Mouse (Mus musculus) hindbrain, embryonic 11.5 days (tissue): ENCODE measurements around the gene Ndufa4l2. TPM values are rescaled to one million over a fixed set of nuclear protein-coding genes. Genes with fewer than 3 reads are reported as not detected.

ENCODE experiments used
- ATAC-seq: fragments of 200-750 bp; cut with Nextera tagmentation; 2 replicates; pipeline ENCODE4 v1.8.0; 2017; ENCODE audit warnings: mild to moderate bottlenecking, moderate TSS enrichment, moderate library complexity; ENCODE audit not compliant: low FRiP score
- DNase-seq: peaks from one replicate; pipeline ENCODE4 v3.0.0-alpha.2; 2015; ENCODE audit warnings: low spot score
- H3K27ac ChIP-seq: fragments of 300-500 bp; sonication (generic); 2 replicates; pipeline ENCODE4 v1.5.1; 2014; ENCODE audit warnings: mild to moderate bottlenecking, low read depth, low read length
- H3K27me3 ChIP-seq: fragments of 300-500 bp; sonication (generic); 2 replicates; pipeline ENCODE4 v1.6.1; 2014; ENCODE audit warnings: mild to moderate bottlenecking, low read length, moderate library complexity, mixed read lengths; ENCODE audit not compliant: control insufficient read depth, insufficient read depth
- H3K36me3 ChIP-seq: fragments of 300-500 bp; sonication (generic); 2 replicates; pipeline ENCODE4 v1.6.1; 2014; ENCODE audit warnings: mild to moderate bottlenecking, low read length, moderate library complexity, mixed read lengths; ENCODE audit not compliant: control insufficient read depth, insufficient read depth
- H3K4me1 ChIP-seq: fragments of 300-500 bp; sonication (generic); replicated peaks from 2 replicates; pipeline ENCODE4 v1.6.1; 2014; ENCODE audit warnings: low read length, mixed read lengths; ENCODE audit not compliant: control insufficient read depth, insufficient read depth
- H3K4me2 ChIP-seq: fragments of 300-500 bp; sonication (generic); replicated peaks from 2 replicates; pipeline ENCODE4 v1.6.1; 2014; ENCODE audit warnings: mild to moderate bottlenecking, low read depth, low read length
- H3K4me3 ChIP-seq: fragments of 300-500 bp; sonication (generic); 2 replicates; pipeline ENCODE4 v1.5.1; 2014; ENCODE audit warnings: low read depth, low read length
- H3K9ac ChIP-seq: fragments of 300-500 bp; sonication (generic); 2 replicates; pipeline ENCODE4 v1.6.1; 2014; ENCODE audit warnings: low read depth, low read length
- H3K9me3 ChIP-seq: fragments of 300-500 bp; sonication (generic); 2 replicates; pipeline ENCODE4 v1.6.1; 2016; ENCODE audit warnings: low read length; ENCODE audit not compliant: control insufficient read depth
- WGBS: fragments of 180-500 bp; shearing (Covaris S2); extraction: QIAGEN DNeasy Blood & Tissue Kit; methylation state at CpG from one replicate; pipeline ENCODE4 v1.1.7; 2014; 5-methylcytosine and 5-hydroxymethylcytosine counted together
- polyA plus RNA-seq: library from polyadenylated mRNA; unstranded; fragments of >200 nt; fragmentation: Nextera tagmentation; extraction: Ambion mirVana; gene quantifications from 2 replicates; pipeline ENCODE4 v1.2.1, GENCODE M21; 2014

Ndufa4l2 gene
- polyA plus RNA-seq, 1 experiment from 2014 or later, result 6.5 TPM

DNA sequence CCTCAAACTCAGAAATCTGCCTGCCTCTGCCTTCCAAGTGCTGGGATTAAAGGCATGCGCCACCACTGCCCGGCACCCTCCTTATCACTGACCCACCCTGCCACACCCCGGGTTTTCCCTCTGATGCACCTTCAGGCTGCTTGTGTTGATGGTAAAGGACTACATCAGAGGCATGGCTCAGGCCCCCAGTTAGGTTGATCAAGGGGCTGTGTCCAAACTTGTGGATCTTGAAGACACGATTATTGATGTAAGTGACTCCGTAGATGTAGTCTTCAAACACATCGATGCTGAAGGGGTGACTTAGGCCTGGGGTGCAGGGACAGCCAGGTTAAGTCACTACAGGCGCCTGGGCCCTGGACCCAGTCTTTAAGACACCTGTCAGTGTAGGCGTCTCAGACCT is 26.7 kb downstream of the Ndufa4l2 start:
- ATAC-seq (no peak), DNase-seq (no peak)
- Histone ChIP-seq H3K4me3 (no peak overlapping the region), H3K27ac (no peak overlapping the region), H3K36me3 (peaks cover 18% of the 10 kb centered on the region), H3K9ac (no peak overlapping the region), H3K27me3 (peaks cover 2% of the 10 kb centered on the region; the same call in 1 of the 2 replicates), H3K9me3 (no peaks in the 10 kb centered on the region), H3K4me1 (no peaks in the 10 kb centered on the region; the same call in 1 of the 2 replicates), H3K4me2 (no peak overlapping the region)
- WGBS, result 95% methylated on average over 8 of the region's 8 CpGs

DNA sequence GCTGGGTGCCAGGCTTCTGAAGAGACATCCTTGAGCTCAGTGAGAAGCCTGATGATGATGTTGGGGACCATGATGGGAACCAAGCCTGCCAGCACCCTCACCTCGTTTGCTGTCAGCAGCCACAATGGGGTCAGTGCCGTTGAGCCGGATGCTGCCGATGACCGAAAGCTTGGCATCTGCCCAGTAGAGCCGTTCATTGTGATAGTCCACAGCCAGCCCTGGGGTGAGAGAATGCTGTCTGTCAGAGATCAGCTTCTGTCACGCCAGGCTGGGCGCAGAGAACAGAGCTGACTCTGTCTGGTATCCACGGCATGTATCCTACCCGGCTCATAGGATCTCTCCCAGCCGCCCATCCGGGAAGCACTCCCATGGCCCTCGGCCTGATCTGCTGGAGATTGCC is 27.3 kb downstream of the Ndufa4l2 start:
- no peaks in the 10 kb centered on the region for H3K4me1 ChIP-seq
- H3K27me3 ChIP-seq, result no peaks in the 10 kb centered on the region
- no peak overlapping the region for H3K4me3 ChIP-seq
- H3K4me2 ChIP-seq, result no peak overlapping the region
- DNase-seq, result no peak
- 80% methylated on average over 13 of the region's 13 CpGs for WGBS
- peaks cover 18% of the 10 kb centered on the region for H3K36me3 ChIP-seq
- no peak overlapping the region for H3K9ac ChIP-seq
- H3K9me3 ChIP-seq, result no peaks in the 10 kb centered on the region
- no peak overlapping the region for H3K27ac ChIP-seq
- ATAC-seq, result no peak

DNA sequence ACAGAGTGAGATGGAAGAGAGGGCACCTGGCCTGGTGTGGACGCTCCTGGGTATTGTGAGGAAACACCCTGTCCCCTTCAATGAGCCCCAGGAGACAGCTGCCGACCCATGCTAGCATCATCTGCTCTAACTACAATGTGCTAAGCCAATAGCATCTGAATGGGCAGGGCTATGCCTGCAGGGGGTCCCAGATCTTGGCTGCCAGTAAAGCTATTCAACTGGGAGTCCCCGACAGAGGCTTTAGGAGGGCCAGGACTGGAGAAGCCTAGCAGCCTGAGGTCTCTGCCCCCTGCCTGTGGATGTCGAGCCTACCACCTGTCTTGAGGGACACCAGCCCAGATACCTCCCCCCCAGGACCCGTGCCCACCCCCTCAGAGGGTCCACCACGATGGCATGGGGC is 28.0 kb downstream of the Ndufa4l2 start:
- no peaks in the 10 kb centered on the region for H3K4me1 ChIP-seq
- peaks cover 18% of the 10 kb centered on the region for H3K36me3 ChIP-seq
- no peak for ATAC-seq
- no peak overlapping the region for H3K4me3 ChIP-seq
- H3K27ac ChIP-seq, result no peak overlapping the region
- no peaks in the 10 kb centered on the region for H3K27me3 ChIP-seq
- WGBS, result 37% methylated on average over 6 of the region's 6 CpGs
- no peak overlapping the region for H3K9ac ChIP-seq
- DNase-seq, result no peak
- H3K4me2 ChIP-seq, result no peak overlapping the region
- H3K9me3 ChIP-seq, result no peaks in the 10 kb centered on the region

DNA sequence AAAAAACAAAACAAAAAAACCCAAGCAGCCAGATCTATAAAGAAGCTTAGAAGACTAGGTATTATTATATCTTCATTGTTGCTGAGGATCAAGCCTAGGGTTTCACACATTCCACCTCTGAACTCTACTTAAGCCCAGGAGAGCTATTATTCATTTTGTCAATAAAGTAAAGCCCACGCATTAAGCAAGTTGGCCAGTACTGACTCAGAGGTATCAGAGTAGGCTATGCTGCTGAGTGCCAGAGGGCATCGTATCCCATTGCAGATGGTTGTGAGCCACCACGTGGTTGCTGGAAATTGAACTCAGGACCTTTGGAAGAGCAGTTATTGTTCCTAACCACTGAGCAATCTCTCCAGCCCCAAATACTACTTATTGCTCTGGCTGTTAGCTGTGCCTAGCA is 29.1 kb downstream of the Ndufa4l2 start:
- H3K27me3 ChIP-seq, result no peaks in the 10 kb centered on the region
- H3K9ac ChIP-seq, result no peak overlapping the region
- DNase-seq (no peak), ATAC-seq (no peak)
- H3K4me1 ChIP-seq, result no peaks in the 10 kb centered on the region
- peaks cover 20% of the 10 kb centered on the region for H3K36me3 ChIP-seq
- H3K27ac ChIP-seq, result no peak overlapping the region
- 82% methylated on average over 3 of the region's 3 CpGs for WGBS
- H3K9me3 ChIP-seq, result no peaks in the 10 kb centered on the region
- no peak overlapping the region for H3K4me3 ChIP-seq
- H3K4me2 ChIP-seq, result no peak overlapping the region

DNA sequence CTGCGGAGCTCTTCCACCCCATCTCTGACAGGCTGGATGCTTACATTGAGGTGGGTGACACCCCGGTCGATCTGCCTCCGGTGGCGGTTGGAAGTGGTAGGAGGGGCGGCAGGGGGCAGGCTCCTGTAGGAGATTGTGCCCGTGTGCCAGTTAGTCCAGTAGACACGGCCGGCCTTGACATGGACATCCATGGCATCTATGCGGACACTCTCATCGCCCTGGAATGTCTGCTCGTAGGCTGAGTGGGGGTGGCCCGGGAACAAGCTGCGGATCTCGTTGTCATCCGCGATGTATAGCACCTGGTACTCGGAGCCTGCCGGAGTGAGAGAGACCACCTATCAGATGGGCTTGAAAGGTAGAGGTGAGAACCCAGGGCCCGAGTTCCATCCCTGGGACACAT is 29.6 kb downstream of the Ndufa4l2 start:
- WGBS, result 96% methylated on average over 20 of the region's 20 CpGs
- Histone ChIP-seq H3K27ac (no peak overlapping the region), H3K9ac (no peak overlapping the region), H3K4me1 (no peaks in the 10 kb centered on the region), H3K4me2 (no peak overlapping the region), H3K4me3 (no peak overlapping the region), H3K9me3 (no peaks in the 10 kb centered on the region), H3K36me3 (peaks cover 20% of the 10 kb centered on the region), H3K27me3 (no peaks in the 10 kb centered on the region)
- ATAC-seq, result no peak
- DNase-seq, result no peak

DNA sequence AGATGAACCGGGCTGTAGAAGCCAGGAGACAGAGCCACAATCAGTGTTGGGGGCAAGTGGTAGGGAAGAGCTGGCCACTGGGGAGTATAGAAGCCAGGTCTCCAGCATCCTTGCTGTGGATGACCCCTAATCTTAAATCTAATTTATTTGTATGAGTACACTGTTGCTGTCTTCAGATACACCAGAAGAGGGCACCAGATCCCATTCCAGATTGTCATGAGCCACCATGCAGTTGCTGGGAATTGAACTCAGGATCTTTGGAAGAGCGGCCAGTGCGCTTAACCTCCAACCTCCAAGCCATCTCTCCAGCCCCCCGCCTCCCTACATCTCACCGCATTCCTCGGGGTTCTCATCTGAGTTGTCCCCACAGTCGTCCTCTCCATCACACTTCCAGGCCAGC is 31.7 kb downstream of the Ndufa4l2 start:
- DNase-seq, result peak; percentile 26
- Histone ChIP-seq H3K9me3 (no peaks in the 10 kb centered on the region), H3K27me3 (no peaks in the 10 kb centered on the region), H3K36me3 (peaks cover 27% of the 10 kb centered on the region), H3K9ac (no peak overlapping the region), H3K4me1 (no peaks in the 10 kb centered on the region), H3K4me3 (no peak overlapping the region), H3K4me2 (no peak overlapping the region), H3K27ac (no peak overlapping the region)
- WGBS, result 92% methylated on average over 7 of the region's 7 CpGs
- ATAC-seq, result no peak

DNA sequence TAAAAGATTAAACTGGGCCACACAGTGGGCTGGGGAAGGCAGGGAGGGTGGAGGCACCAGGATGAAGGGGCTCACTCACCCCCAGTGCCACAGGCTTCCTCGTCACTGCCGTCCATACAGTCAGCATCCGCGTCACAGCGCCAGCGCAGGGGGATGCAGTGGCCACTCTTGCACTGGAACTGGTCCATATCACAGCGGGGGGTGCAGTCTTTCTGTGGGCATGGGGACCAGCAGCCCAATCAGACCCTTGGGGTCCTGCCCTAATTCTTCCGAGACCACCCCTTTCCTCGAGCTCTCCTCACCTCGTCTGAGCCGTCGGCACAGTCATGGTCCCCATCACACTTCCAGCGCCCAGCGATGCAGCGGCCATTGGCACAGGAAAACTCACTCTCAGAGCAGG is 33.5 kb downstream of the Ndufa4l2 start:
- no peaks in the 10 kb centered on the region for H3K9me3 ChIP-seq
- DNase-seq (no peak), ATAC-seq (no peak)
- WGBS, result 96% methylated on average over 15 of the region's 15 CpGs
- H3K27me3 ChIP-seq, result no peaks in the 10 kb centered on the region
- H3K4me1 ChIP-seq, result no peaks in the 10 kb centered on the region
- H3K36me3 ChIP-seq, result peaks cover 28% of the 10 kb centered on the region
- H3K27ac ChIP-seq, result no peak overlapping the region
- H3K4me2 ChIP-seq, result no peak overlapping the region
- no peak overlapping the region for H3K9ac ChIP-seq
- no peak overlapping the region for H3K4me3 ChIP-seq

DNA sequence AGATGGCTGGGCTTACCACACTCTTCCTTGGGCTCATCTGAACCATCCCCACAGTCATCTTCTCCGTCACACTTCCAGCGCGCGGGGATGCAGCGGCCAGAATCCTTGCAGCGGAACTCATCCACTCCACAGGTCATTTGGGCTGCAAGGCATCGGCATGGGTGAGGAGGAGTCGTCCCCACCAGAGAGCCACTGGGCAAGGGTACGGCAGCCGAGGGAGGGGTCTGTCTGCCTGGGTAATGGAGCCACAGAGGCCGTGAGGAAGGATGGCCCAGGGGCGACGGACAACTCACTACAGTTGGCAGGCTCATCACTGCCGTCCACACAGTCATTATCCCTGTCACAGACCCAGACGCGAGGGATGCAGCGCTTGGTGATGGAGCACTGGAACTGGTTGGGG is 35.1 kb downstream of the Ndufa4l2 start:
- Histone ChIP-seq H3K9me3 (no peaks in the 10 kb centered on the region), H3K4me3 (no peak overlapping the region), H3K27ac (no peak overlapping the region), H3K27me3 (no peaks in the 10 kb centered on the region), H3K9ac (no peak overlapping the region), H3K4me1 (no peaks in the 10 kb centered on the region), H3K4me2 (no peak overlapping the region), H3K36me3 (peaks cover 33% of the 10 kb centered on the region)
- ATAC-seq, result no peak
- DNase-seq, result no peak
- WGBS, result 90% methylated on average over 17 of the region's 17 CpGs

DNA sequence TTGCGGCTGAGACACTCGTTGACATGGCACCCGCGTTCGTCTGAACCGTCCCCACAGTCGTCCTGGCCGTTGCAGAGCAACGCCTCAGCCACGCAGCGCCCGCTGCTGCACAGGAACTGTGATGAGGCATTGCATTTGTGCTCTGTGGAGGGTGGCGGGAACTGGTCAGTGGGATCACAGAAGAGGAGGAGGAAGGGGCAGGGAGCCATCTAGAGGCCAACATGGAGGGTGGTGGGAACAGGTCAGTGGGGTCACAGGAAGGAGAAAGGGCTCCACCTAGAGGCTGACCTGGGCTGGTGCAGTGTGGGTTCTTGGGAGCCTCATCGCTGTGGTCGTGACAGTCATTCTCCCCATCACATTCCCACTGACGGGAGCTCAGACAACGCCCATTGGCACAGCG is 40.9 kb downstream of the Ndufa4l2 start:
- H3K9me3 ChIP-seq, result no peaks in the 10 kb centered on the region
- H3K27ac ChIP-seq, result no peak overlapping the region
- no peak overlapping the region for H3K4me2 ChIP-seq
- H3K4me1 ChIP-seq, result no peaks in the 10 kb centered on the region
- H3K27me3 ChIP-seq, result no peaks in the 10 kb centered on the region
- H3K4me3 ChIP-seq, result no peak overlapping the region
- 72% methylated on average over 18 of the region's 18 CpGs for WGBS
- H3K36me3 ChIP-seq, result peaks cover 51% of the 10 kb centered on the region
- ATAC-seq, result peak; percentile 51
- H3K9ac ChIP-seq, result no peak overlapping the region
- DNase-seq, result peak; percentile 63
